Mouse (Mus musculus): ENCODE results near the gene Hbb-bs.
"Not testable (repeated sequence)": the region's sequence is repeated elsewhere in the genome, so short reads cannot be mapped to it uniquely, and the experiment has no call there.

Hbb-bs gene

GRCm38 (mm10) chr7:103827808-103828207 is at the start of gene Hbb-bs:
Gene Hbb-bs, minus strand, starts transcription at chr7:103828096.
- DNase-seq (ENCODE audit: low spot score in 2 of 2) = no peak

DNA sequence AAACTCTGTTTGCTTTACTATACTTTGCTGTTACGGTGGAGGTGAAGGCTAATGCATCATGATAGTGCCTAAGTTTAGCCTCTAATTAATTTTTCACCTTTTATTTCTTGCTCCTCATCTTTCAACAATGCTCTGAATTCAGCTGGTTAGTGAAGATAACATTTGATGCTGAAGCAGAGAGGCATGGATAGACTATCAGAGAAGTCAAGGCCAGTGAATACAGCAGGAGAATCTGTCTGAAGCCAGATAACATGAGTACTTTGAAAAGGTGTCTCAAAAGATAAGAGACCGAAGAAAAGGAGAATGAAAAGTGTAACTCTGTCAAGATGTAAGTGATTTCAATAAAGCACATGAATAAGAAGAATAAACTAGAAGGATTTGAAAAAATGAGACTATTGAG is 49.2 kb upstream of the Hbb-bs start:
- no peak for DNase-seq (ENCODE audit: low spot score in 2 of 2)

GRCm38 (mm10) chr7:103874451-103874850 is 46.6 kb upstream of the Hbb-bs start:
- no peak for DNase-seq (ENCODE audit: low spot score in 2 of 2)

GRCm38 (mm10) chr7:103873064-103873463 is 45.2 kb upstream of the Hbb-bs start:
- no peak for DNase-seq (ENCODE audit: low spot score in 2 of 2)

GRCm38 (mm10) chr7:103870667-103871066 is 42.8 kb upstream of the Hbb-bs start:
- DNase-seq (ENCODE audit: low spot score in 2 of 2) = no peak

GRCm38 (mm10) chr7:103865716-103866115 is 37.8 kb upstream of the Hbb-bs start:
- DNase-seq (ENCODE audit: low spot score in 2 of 2) = no peak

- DNase-seq (ENCODE audit: low spot score in 2 of 2) = no peak
Observed at GRCm38 (mm10) chr7:103861531-103861930, 33.6 kb upstream of the Hbb-bs start.

DNA sequence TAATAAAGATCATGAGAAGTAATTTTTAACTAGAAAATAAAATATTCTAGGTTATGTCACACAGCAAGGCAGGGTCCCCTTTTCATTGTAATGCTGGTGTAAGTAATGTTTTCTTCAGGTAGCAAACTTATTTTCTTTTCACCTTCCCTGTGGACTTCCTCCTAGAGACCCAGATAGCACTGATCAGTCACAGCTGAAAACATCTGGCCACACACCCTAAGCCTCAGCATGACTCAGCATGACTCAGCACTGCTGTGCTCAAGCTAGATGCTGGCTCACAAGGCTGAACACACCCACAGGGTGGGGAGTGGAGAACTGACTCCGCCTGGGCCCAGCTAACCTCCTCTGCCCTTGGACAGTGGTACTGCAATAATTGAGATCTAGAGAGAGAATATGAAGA is 33.0 kb upstream of the Hbb-bs start:
- no peak for DNase-seq (ENCODE audit: low spot score in 2 of 2)

GRCm38 (mm10) chr7:103859076-103859475 is 31.2 kb upstream of the Hbb-bs start:
- no peak for DNase-seq (ENCODE audit: low spot score in 2 of 2)

DNA sequence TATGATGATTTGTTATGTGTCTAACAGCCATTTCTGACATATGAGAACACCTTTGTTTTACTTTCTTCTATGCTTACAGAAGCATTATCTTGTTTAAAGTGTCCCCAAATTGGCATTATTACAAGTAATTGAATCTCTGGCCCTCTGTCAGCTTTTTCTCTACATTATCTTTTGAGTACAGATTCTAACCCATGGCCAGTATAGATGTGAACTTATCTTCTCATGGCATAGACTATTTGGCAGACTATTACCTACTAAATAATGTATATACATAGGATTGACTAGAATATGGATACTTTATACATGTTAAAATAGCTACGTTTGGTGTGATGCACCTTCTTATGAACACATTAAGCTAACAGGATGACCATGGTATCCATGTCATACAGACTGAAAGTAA is 26.8 kb upstream of the Hbb-bs start:
- no peak for DNase-seq (ENCODE audit: low spot score in 2 of 2)

DNA sequence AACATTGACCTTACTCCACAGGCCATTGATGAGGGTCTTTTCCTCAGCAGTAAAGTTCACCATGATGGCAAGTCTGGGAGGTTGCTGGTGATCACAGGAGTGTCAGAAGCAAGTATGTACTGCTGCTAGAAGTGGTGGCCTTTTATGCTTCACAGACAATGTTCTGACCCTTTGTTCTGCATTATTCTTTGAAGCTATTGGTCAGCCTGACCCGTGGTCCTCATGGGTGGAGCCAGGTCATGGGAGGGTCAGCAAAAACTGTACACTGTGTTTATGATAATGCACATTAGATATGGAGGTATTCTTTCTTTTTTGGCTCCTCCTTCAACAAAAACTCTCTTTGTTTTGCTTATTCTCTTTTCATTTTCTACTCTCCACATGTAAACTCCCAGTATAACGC is 25.2 kb upstream of the Hbb-bs start, which contains the start of gene Hbb-y:
Gene Hbb-y (minus strand): TSS at position 127 of the 400 bp plus-strand sequence.
- no peak for DNase-seq (ENCODE audit: low spot score in 2 of 2)

DNA sequence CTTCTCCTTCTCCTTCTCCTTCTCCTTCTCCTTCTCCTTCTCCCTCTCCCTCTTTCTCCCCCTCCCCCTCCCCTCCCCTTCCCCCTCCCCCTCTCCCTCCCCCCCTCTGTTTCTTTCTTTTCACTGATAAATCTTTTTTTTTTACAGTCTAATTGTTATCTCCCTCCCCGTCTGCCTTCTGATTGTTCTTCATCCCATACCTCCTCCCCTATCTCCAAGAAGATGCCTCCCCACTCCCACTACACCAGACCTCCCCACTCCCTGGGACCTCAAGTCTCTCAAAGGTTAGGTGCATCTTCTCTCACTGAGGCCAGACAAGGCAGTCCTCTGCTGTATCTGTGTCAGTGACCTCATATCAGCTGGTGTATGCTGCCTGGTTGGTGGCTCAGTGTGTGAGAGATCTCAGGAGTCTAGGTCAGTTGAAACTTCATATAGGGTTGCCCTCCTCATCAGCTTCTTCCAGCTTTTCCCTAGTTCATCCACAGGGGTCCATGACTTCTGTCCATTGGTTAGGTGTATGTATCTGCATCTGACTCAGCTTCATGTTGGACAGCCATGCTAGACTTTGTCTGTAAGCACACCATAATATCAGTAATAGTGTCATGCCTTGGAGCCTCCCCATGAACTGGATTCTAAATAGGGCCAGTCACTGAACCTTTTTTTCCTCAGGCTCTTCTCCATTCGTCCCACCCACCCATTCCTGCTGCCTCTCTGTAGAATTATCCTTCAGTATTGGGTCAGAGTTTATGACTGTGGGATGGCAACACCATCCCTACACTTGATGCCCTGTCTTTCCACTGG is 16.8 kb upstream of the Hbb-bs start:
- no peak for DNase-seq (ENCODE audit: low spot score in 2 of 2)

GRCm38 (mm10) chr7:103843034-103843433 is 15.1 kb upstream of the Hbb-bs start, which contains the start of gene Hbb-bh1:
Gene Hbb-bh1, minus strand, starts transcription at chr7:103843164.
- no peak for DNase-seq (ENCODE audit: low spot score in 2 of 2)

DNA sequence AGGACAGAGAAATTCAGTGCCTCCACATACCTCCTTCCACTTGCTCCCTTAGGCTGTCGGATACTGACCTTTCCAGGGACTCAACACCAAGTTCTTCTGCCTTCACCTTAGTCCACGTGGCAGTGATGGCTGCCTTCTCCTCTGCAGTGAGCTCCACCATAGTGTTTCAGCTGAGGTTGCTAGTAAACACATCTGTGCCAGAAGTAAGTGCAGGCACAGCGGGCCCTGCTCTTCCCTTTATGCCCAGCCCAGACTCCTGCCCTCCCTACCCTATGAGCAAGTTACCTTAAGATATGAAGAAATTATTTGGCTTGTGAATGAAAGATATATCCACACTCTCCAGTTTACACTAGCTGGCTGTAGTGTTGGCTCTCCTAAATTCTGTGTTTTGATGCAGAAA is 12.4 kb upstream of the Hbb-bs start, which contains the start of gene Hbb-bh2:
Gene Hbb-bh2 (minus strand): TSS at position 253 of the 400 bp plus-strand sequence.
- no peak for DNase-seq (ENCODE audit: low spot score in 2 of 2)

DNA sequence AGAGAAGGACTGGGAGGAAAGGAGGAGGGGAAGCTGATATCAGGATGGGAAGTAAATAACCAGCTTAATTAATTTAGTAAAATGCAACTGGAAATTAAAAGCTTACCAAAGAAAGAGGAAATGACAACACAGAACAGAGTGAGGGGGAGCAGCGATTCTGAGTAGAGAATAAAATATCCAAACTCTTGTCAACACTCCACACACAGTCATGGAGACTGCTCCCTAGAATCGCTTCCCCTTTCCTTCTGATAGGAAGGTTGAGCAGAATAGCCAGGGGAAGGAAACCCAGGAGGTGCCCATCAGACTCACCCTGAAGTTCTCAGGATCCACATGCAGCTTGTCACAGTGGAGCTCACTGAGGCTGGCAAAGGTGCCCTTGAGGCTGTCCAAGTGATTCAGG is 757 bp downstream of the Hbb-bs start:
- DNase-seq (ENCODE audit: low spot score in 2 of 2) = not testable (repeated sequence)

GRCm38 (mm10) chr7:103826255-103826887 is 1.5 kb downstream of the Hbb-bs start:
- DNase-seq (ENCODE audit: low spot score in 2 of 2) = no peak

- no peak for DNase-seq (ENCODE audit: low spot score in 2 of 2)
Observed at GRCm38 (mm10) chr7:103825536-103826254, 2.2 kb downstream of the Hbb-bs start.

DNA sequence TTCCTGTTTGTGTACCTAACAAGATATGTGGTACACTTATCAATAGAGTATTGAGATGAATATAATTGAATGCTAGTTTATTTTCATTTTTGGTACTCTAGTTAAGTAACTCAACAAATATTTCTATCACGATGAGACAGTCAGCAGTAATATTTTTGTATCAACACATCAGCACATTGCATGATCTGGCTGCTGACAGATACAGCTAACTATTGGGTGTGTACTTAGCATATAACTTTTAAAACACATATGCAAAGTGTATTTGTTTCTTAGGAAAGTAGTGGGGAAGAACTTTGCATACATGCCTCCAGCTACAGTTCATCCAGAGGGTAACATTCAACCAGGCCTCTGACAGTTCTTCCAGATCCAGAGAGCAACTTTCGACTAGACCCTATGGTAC is 3.3 kb downstream of the Hbb-bs start:
- no peak for DNase-seq (ENCODE audit: low spot score in 2 of 2)

- not testable (repeated sequence) for DNase-seq (ENCODE audit: low spot score in 2 of 2)
Observed at GRCm38 (mm10) chr7:103815085-103815484, 12.8 kb downstream of the Hbb-bs start.

GRCm38 (mm10) chr7:103813766-103814165 is 14.1 kb downstream of the Hbb-bs start, which contains the start of gene Hbb-bt:
Gene Hbb-bt, minus strand, starts transcription at chr7:103813996.
- no peak for DNase-seq (ENCODE audit: low spot score in 2 of 2)

DNA sequence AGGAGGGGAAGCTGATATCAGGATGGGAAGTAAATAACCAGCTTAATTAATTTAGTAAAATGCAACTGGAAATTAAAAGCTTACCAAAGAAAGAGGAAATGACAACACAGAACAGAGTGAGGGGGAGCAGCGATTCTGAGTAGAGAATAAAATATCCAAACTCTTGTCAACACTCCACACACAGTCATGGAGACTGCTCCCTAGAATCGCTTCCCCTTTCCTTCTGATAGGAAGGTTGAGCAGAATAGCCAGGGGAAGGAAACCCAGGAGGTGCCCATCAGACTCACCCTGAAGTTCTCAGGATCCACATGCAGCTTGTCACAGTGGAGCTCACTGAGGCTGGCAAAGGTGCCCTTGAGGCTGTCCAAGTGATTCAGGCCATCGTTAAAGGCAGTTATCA is 14.7 kb downstream of the Hbb-bs start:
- not testable (repeated sequence) for DNase-seq (ENCODE audit: low spot score in 2 of 2)

DNA sequence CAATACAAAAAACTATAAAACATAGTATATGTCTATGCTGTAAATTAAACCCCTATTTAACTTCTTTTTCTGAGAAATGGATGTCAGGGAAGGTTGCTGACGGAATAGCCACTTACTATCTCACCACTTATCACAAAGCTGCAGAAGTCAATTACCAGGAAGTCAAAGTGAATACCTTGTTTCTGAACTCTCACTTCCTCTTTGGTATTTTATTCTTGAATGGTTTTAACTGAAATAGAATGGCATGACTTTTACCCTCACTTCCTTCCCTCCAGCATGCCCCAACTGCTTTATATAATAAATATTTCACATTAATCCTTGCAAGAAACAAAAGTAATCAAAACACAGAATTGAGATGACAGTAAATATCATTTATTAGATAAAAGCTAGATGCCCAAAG is 15.7 kb downstream of the Hbb-bs start:
- no peak for DNase-seq (ENCODE audit: low spot score in 2 of 2)

Data from frontal cortex, postnatal 25 days (tissue).